Comparison of ENCODE assay signal across 8 mouse cellular contexts in the genomic region with DNA sequence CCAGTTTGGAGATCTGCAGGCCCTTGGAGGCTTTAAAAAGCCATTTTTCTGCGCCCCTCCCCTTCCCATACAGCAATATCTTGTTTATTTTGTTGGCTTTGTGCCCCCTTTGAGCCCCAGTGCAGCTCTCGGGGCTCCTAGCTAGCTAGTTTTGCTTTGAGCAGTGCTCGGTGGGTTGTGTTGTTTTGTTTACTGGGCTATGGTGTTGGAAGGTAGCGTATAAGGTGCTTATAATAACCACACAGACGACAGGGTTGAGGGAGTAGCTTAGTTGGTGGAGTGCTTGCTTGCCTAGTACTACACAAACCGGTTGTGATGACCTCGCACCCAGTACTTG. TPM values are rescaled to one million over a fixed set of nuclear protein-coding genes. Genes with fewer than 3 reads are reported as not detected.
DNase-seq lines count a peak whose midpoint lies in the region; ATAC-seq and TF ChIP-seq lines count a peak whose summit lies in the region.

No protein-coding gene starts in this region.

- 15% methylated on average over 7 of the region's 7 CpGs for WGBS in heart, embryonic 15.5 days
- WGBS in forebrain, postnatal 0 days: 20% methylated on average over 7 of the region's 7 CpGs

- H3K4me2 ChIP-seq in heart, embryonic 15.5 days: peak overlapping the region; percentile 81
- peak overlapping the region; percentile 82 for H3K4me2 ChIP-seq in forebrain, postnatal 0 days (ENCODE audit: low read depth)

- H3K27me3 ChIP-seq in heart, embryonic 15.5 days: no peaks in the 10 kb centered on the region
- H3K27me3 ChIP-seq in G1E (ENCODE audit: insufficient read depth, low read length): no peaks in the 10 kb centered on the region
- H3K27me3 ChIP-seq in forebrain, postnatal 0 days (ENCODE audit: insufficient read depth, low read length): no peaks in the 10 kb centered on the region

- no peaks in the 10 kb centered on the region for H3K9me3 ChIP-seq in heart, embryonic 15.5 days (replicated peaks)
- no peaks in the 10 kb centered on the region for H3K9me3 ChIP-seq in G1E (replicated peaks)
- H3K9me3 ChIP-seq in forebrain, postnatal 0 days (ENCODE audit: low read length): no peaks in the 10 kb centered on the region

- H3K9ac ChIP-seq in heart, embryonic 15.5 days: peak overlapping the region; percentile 87
- peak overlapping the region; percentile 91 for H3K9ac ChIP-seq in forebrain, postnatal 0 days

- peak overlapping the region; percentile 98 for H3K4me3 ChIP-seq in heart, embryonic 15.5 days
- peak overlapping the region; percentile 81 for H3K4me3 ChIP-seq in G1E (ENCODE audit: low read depth, low read length)
- peak overlapping the region; percentile 69 for H3K4me3 ChIP-seq in forebrain, postnatal 0 days (ENCODE audit: low read depth, low read length)

- H3K27ac ChIP-seq in heart, embryonic 15.5 days: peak overlapping the region; percentile 83
- H3K27ac ChIP-seq in forebrain, postnatal 0 days (ENCODE audit: low read depth, low read length): peak overlapping the region; percentile 73; the same call in 1 of the 2 replicates

- no peak for DNase-seq in heart, adult 8-10 months (ENCODE audit: low spot score)
- DNase-seq in G1E (ENCODE audit: low spot score): no peak
- DNase-seq in forebrain, postnatal 0 days: no peak
- no peak for DNase-seq in yolk sac, embryonic 10.5 days (ENCODE audit: low spot score)
- DNase-seq in layer of hippocampus, postnatal 14 days (ENCODE audit: low spot score in 2 of 2): no peak
- DNase-seq in kidney, postnatal 14 days: no peak

- TF ChIP-seq CTCF in G1E (IDR thresholded peaks at IDR 0.05; ENCODE audit: low read depth, low read length): no peak
- TF ChIP-seq CTCF in forebrain, postnatal 0 days (IDR thresholded peaks at IDR 0.05; ENCODE audit: low read depth): no peak

- H3K4me1 ChIP-seq in heart, embryonic 15.5 days (replicated peaks): peaks cover 11% of the 10 kb centered on the region
- peaks cover 29% of the 10 kb centered on the region for H3K4me1 ChIP-seq in G1E (ENCODE audit: insufficient read depth, low read depth, low read length)
- peaks cover 8% of the 10 kb centered on the region; the same call in 1 of the 2 replicates for H3K4me1 ChIP-seq in forebrain, postnatal 0 days (ENCODE audit: insufficient read depth)

- H3K36me3 ChIP-seq in heart, embryonic 15.5 days: 0 out of 2 replicates have a peak, but pooled peaks cover under 1% of the 10 kb centered on the region
- peaks cover 30% of the 10 kb centered on the region for H3K36me3 ChIP-seq in G1E (replicated peaks)
- peaks cover 9% of the 10 kb centered on the region for H3K36me3 ChIP-seq in forebrain, postnatal 0 days (ENCODE audit: insufficient read depth)

- ATAC-seq in heart, embryonic 15.5 days (replicated peaks; ENCODE audit: insufficient number of reproducible peaks, insufficient read depth, low FRiP score, low read depth): no peak
- no peak for ATAC-seq in G1E (ENCODE audit: extremely low read depth, insufficient number of reproducible peaks, low FRiP score, poor library complexity, severe bottlenecking)
- no peak for ATAC-seq in forebrain, postnatal 0 days
- ATAC-seq in megakaryocyte, adult 5-6 weeks (ENCODE audit: poor library complexity, severe bottlenecking): 0 out of 2 replicates have a peak, but pooled peaks have one; percentile 0

RNA-seq across cellular contexts. Expression of a gene that starts 0.6 kb away (rescaled TPM):
- polyA plus RNA-seq in heart, embryonic 15.5 days (2015; fragmentation: Nextera tagmentation; extraction: Ambion mirVana): 10.1 and 14.0 TPM in 2 replicates
- total RNA-seq in heart, adult 8-10 months (2022): 1 to 10 TPM; 5.9 to 8.4 (median 6.5) TPM
- total RNA-seq in G1E (2014; fragmentation: Nextera tagmentation) (27.2 and 27.8 TPM in 2 replicates), G1E (2017) (9.9 and 11.3 TPM in 2 replicates)
- 5.3 and 7.9 TPM in 2 replicates for polyA plus RNA-seq in G1E (2012)
- total RNA-seq in forebrain, postnatal 0 days (2014; rRNA removed): 5.8 and 7.9 TPM in 2 replicates
- 7.7 and 9.0 TPM in 2 replicates for polyA plus RNA-seq in forebrain, postnatal 0 days (2015; fragmentation: Nextera tagmentation; extraction: Ambion mirVana)
- 4.5 and 5.9 TPM in 2 replicates for total RNA-seq in megakaryocyte, adult 5-6 weeks (2015)
- 3.0 and 8.9 TPM in 2 replicates for total RNA-seq in megakaryocyte, adult 5-6 weeks (2017)
- total RNA-seq in layer of hippocampus, postnatal 14 days (2021): 10 to 100 TPM; 12.8 to 13.5 TPM
